Mouse (Mus musculus) thymus, adult 2 months (tissue): ENCODE data around the gene Sept7.

Source experiments
- CTCF ChIP-seq: fragments of 200-500 bp; IDR thresholded peaks from 2 replicates; pipeline ENCODE4 v1.5.1; 2012; ENCODE audit warnings: mild to moderate bottlenecking, control low read depth, low read length, moderate library complexity, borderline replicate concordance; ENCODE audit not compliant: control insufficient read depth, poor library complexity, insufficient read depth; ENCODE audit errors: extremely low read depth
- POLR2A ChIP-seq: fragments of 200-500 bp; IDR thresholded peaks from 2 replicates; pipeline ENCODE4 v1.6.1; 2012; ENCODE audit warnings: mild to moderate bottlenecking, low read length, control low read depth, moderate library complexity; ENCODE audit not compliant: control insufficient read depth, poor library complexity, insufficient read depth; ENCODE audit errors: extremely low read depth

DNA sequence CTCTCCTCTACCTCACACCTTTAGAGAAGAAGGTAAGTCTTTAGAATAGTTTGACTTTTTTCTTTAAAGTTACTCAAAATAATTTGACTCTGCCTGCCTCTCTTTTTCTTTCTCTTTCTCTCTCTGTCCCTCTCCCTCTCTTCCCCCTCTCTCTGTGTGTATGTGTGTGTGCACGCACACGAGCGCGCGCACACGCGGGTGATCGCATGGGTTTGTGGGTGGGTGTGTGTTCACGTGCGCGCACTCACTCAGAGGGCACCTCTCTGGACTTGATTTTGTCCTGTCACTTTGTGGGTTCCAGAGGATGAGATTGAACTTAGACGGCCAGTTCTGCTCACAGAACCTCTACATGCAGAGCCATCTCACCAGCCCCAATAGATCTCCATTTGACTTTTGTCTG, 105.3 kb downstream of the Sept7 start:
- TF ChIP-seq POLR2A (no peak), CTCF (no peak)
